Mouse (Mus musculus) liver, embryonic 14.5 days (tissue): Measurements from ENCODE around the gene Tbce. TPM values are rescaled to one million over a fixed set of nuclear protein-coding genes. Genes with fewer than 3 reads are reported as not detected.

Source experiments
- ATAC-seq: fragments of 200-750 bp; cut with Nextera tagmentation; 2 replicates; pipeline ENCODE4 v1.8.0; 2017; ENCODE audit warnings: moderate number of reproducible peaks, mild to moderate bottlenecking, moderate library complexity; ENCODE audit not compliant: insufficient read depth
- DNase-seq, 3 experiments: peaks; one replicate each; pipeline ENCODE4 v3.0.0-alpha.2; 2012 to 2013; ENCODE audit warnings: low read depth in 3 of 3, low spot score in 3 of 3
- H3K27ac ChIP-seq: fragments of 300-500 bp; sonication (generic); 2 replicates; pipeline ENCODE4 v1.5.1; 2014; ENCODE audit warnings: moderate library complexity, mild to moderate bottlenecking, control low read depth, inconsistent platforms
- H3K27me3 ChIP-seq: fragments of 300-500 bp; sonication (generic); 2 replicates; pipeline ENCODE4 v1.6.1; 2014; ENCODE audit warnings: mild to moderate bottlenecking, low read length, moderate library complexity; ENCODE audit not compliant: control insufficient read depth, insufficient read depth
- H3K36me3 ChIP-seq: fragments of 300-500 bp; sonication (generic); replicated peaks from 2 replicates; pipeline ENCODE4 v1.6.1; 2014; ENCODE audit warnings: low read depth; ENCODE audit not compliant: control insufficient read depth, insufficient read depth
- H3K4me1 ChIP-seq, 2 experiments: fragments of 200-500 bp in 1 of 2; fragments of 300-500 bp in 1 of 2; sonication (generic) in 1 of 2; replicated peaks; 2 replicates each; pipeline ENCODE4 v1.6.1; 2012 to 2014; ENCODE audit warnings: antibody characterized with exemption in 1 of 2, inconsistent platforms in 1 of 2, low read length in 1 of 2; ENCODE audit not compliant: control insufficient read depth in 2 of 2, insufficient read depth in 2 of 2
- H3K4me2 ChIP-seq: fragments of 300-500 bp; sonication (generic); 2 replicates; pipeline ENCODE4 v1.6.1; 2014; ENCODE audit warnings: low read depth, mild to moderate bottlenecking, control low read depth, moderate library complexity
- H3K4me3 ChIP-seq, 2 experiments: fragments of 200-500 bp in 1 of 2; fragments of 300-500 bp in 1 of 2; sonication (generic) in 1 of 2; 2 replicates each; pipeline ENCODE4 v1.5.1; 2012 to 2014; ENCODE audit warnings: low read depth in 2 of 2, low read length in 2 of 2, mild to moderate bottlenecking in 2 of 2, control low read depth in 1 of 2, inconsistent platforms in 1 of 2, moderate library complexity in 1 of 2; ENCODE audit not compliant: insufficient read depth in 1 of 2
- H3K9ac ChIP-seq: fragments of 300-500 bp; sonication (generic); replicated peaks from 2 replicates; pipeline ENCODE4 v1.6.1; 2014; ENCODE audit warnings: mild to moderate bottlenecking, control low read depth, moderate library complexity
- H3K9me3 ChIP-seq: fragments of 300-500 bp; sonication (generic); 2 replicates; pipeline ENCODE4 v1.6.1; 2016; ENCODE audit warnings: low read length, mixed read lengths; ENCODE audit not compliant: control insufficient read depth
- CTCF ChIP-seq: IDR thresholded peaks from 2 replicates; pipeline ENCODE4 v1.5.1; 2016; ENCODE audit warnings: antibody characterized with exemption, low read depth, control low read depth
- EP300 ChIP-seq: IDR thresholded peaks from 2 replicates; pipeline ENCODE4 v1.6.1; 2016; ENCODE audit warnings: antibody characterized with exemption, low read depth
- WGBS: fragments of 180-500 bp; shearing (Covaris S2); extraction: QIAGEN DNeasy Blood & Tissue Kit; methylation state at CpG from one replicate; pipeline ENCODE4 v1.1.7; 2014; ENCODE audit not compliant: insufficient replicate concordance; 5-methylcytosine and 5-hydroxymethylcytosine counted together
- polyA plus RNA-seq, 2 experiments: library from polyadenylated mRNA; depleted of rRNA in 1 of 2; stranded (reverse) in 1 of 2; unstranded in 1 of 2; fragments of >200 nt; fragmentation: Nextera tagmentation in 1 of 2; extraction: Ambion mirVana in 1 of 2; gene quantifications; 2 replicates each; pipeline versions ENCODE4 v1.2.1 to v1.2.3; 2012 to 2014

The Tbce gene
- polyA plus RNA-seq, 2 experiments: 27.5 to 34.6 TPM

DNA sequence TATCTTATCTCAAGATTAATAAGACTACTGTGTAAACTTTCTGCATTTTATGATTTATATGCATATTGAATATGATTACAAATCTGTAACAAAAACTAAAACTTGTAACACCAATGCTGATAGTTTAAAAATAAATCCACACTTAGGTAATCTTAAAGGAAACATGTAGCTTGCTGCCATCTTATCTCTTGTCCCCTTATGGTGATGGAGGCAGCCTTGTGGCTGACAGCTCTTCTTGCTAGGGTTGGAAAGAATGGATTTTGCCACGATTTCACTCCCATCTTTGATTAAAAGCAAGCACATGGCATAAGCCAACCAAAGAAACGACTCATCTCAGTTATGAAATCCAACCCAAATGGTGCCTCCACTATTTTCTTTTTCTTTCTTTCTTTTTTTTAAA lies 5.1 kb upstream of the Tbce start:
- Histone ChIP-seq H3K4me1 (peaks cover 7 to 8% of the 10 kb centered on the region in 2 experiments), H3K4me3 (no peak overlapping the region), H3K9ac (no peak overlapping the region), H3K27me3 (no peaks in the 10 kb centered on the region), H3K36me3 (no peaks in the 10 kb centered on the region), H3K9me3 (no peaks in the 10 kb centered on the region), H3K4me2 (no peak overlapping the region), H3K27ac (no peak overlapping the region)
- no peak for DNase-seq
- ATAC-seq: no peak
- WGBS: 19% methylated on average over 2 of the region's 2 CpGs
- TF ChIP-seq EP300: no peak
- TF ChIP-seq CTCF: no peak

DNA sequence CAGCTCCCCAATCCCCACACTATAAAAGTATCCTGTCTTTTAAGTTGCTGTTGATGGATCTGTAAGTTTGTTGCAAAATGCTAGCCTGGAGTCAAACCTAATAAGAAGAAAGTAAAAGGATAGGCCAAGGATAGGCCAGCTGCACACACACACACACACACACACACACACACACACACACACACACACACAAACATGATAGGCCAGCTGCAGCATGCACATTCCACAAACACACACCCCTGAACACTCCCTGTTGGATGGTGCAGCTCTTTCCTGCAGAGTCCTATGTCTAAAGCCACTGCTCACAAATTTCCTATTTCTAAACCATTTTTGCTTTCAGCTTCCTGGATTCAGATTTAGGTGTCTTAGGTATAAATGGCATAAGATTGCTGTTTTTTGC lies 4.4 kb upstream of the Tbce start:
- no peaks in the 10 kb centered on the region for H3K27me3 ChIP-seq
- peaks cover 7 to 8% of the 10 kb centered on the region in 2 experiments for H3K4me1 ChIP-seq
- H3K9me3 ChIP-seq: no peaks in the 10 kb centered on the region
- no peak for ATAC-seq
- no peak overlapping the region for H3K4me3 ChIP-seq
- H3K27ac ChIP-seq: no peak overlapping the region
- TF ChIP-seq EP300: no peak
- TF ChIP-seq CTCF: no peak
- no peaks in the 10 kb centered on the region for H3K36me3 ChIP-seq
- no peak overlapping the region for H3K4me2 ChIP-seq
- no peak overlapping the region for H3K9ac ChIP-seq
- DNase-seq: no peak

DNA sequence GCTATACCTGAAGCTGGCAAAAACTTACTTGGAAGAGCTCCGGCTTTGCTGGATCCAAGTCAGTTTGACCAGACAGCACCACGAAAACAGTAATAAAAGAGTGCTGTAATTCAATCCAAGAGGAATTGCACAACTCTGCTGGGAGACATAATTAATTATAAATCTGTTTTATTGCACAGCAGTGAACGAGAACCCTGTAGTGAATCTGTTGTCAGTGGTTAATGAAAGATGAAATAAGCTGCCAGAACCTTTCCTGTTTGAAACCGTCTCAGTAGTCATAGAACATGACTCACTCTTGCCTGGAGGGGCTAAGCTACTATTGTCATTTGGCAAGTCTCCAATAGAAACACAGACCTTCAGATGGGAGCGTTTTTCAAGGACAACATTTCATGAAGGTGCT lies 748 bp upstream of the Tbce start:
- no peak for ATAC-seq
- no peaks in the 10 kb centered on the region for H3K27me3 ChIP-seq
- WGBS: 49% methylated on average over 5 of the region's 5 CpGs
- peaks cover 8 to 9% of the 10 kb centered on the region in 2 experiments for H3K4me1 ChIP-seq
- peak overlapping the region; percentile 81 for H3K4me2 ChIP-seq
- peak overlapping the region; percentile 75 to 82 for H3K4me3 ChIP-seq
- H3K36me3 ChIP-seq: no peaks in the 10 kb centered on the region
- H3K27ac ChIP-seq: peak overlapping the region; percentile 94
- H3K9ac ChIP-seq: peak overlapping the region; percentile 96
- no peaks in the 10 kb centered on the region for H3K9me3 ChIP-seq
- no peak for TF ChIP-seq EP300
- no peak for TF ChIP-seq CTCF
- no peak for DNase-seq

DNA sequence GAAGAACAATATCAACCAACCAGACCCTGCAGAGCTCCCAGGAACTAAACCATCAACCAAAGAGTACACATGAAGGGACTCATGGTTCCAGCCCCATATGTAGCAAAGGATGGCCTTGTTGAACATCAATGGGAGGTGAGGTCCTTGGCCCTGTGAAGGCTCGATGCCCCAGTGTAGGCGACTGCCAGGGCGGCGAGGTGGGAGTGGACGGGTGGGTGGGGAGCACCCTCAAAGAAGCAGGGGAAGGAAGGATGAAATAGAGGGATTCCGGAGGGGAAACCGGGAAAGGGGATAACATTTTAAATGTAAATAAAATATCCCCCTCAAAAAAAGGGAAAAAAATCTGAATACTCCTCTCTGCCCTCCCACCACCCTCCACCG lies 537 bp downstream of the Tbce start:
- WGBS: 2% methylated on average over 8 of the region's 8 CpGs
- Histone ChIP-seq H3K27ac (peak overlapping the region; percentile 94), H3K4me3 (peak overlapping the region; percentile 75 to 82), H3K27me3 (no peaks in the 10 kb centered on the region), H3K4me1 (peaks cover 20 to 22% of the 10 kb centered on the region in 2 experiments), H3K9ac (peak overlapping the region; percentile 96), H3K4me2 (peak overlapping the region; percentile 81), H3K9me3 (no peaks in the 10 kb centered on the region), H3K36me3 (no peaks in the 10 kb centered on the region)
- ATAC-seq (peak; percentile 27; the same call in 1 of the 2 replicates), DNase-seq (no peak)
- no peak for TF ChIP-seq CTCF
- TF ChIP-seq EP300: no peak

DNA sequence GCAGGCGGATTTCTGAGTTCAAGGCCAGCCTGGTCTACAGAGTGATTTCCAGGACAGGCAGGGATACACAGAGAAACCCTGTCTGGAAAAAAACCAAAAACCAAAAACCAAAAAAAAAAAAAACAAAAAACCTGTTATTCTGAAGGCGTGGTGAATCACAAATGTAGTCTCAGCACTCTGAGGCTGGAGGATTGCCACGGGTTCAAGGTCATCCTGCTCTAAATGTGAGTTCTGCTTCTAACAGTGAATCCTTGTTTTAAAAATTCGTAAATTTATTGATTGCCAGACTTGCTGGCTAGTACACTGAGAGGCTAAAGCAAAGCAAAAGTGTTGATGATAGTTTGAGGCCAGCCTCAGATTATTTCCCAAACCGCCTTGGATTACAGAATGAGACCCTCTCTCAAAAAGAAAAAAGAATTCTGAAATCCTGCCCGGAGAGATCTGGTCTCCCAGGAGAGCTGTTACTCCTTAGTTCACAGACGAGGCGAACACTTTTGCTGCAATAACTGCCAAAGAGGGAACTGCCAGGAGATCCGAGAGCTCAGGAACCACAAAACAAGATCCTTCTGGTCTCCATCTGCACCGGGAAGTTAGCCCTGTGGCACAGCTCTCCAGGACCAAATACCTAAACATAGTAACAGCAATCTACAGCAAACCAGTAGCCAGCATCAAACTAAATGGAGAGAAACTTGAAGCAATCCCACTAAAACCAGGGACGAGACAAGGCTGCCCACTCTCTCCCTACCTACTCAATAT lies 3.4 kb downstream of the Tbce start:
- Histone ChIP-seq H3K36me3 (no peaks in the 10 kb centered on the region), H3K27me3 (no peaks in the 10 kb centered on the region), H3K4me2 (no peak overlapping the region), H3K4me3 (no peak overlapping the region), H3K4me1 (peaks cover 39 to 40% of the 10 kb centered on the region in 2 experiments), H3K9ac (no peak overlapping the region), H3K27ac (no peak overlapping the region), H3K9me3 (no peaks in the 10 kb centered on the region)
- DNase-seq (no peak), ATAC-seq (no peak)
- 81% methylated on average over 11 of the region's 11 CpGs for WGBS
- TF ChIP-seq CTCF: no peak
- TF ChIP-seq EP300: no peak
